Mouse (Mus musculus) megakaryocyte progenitor cell, adult 5-6 weeks (primary cell): ENCODE results near the gene Phospho1. TPM values are rescaled to one million over a fixed set of nuclear protein-coding genes. Genes with fewer than 3 reads are reported as not detected.

Experiments used
- ATAC-seq: replicated peaks from 2 replicates; pipeline ENCODE4 v1.8.0; 2016; ENCODE audit warnings: mild to moderate bottlenecking, moderate TSS enrichment, inconsistent platforms; ENCODE audit not compliant: poor library complexity
- total RNA-seq, 2 experiments: library from RNA; stranded (forward) in 1 of 2; stranded (reverse) in 1 of 2; fragments of 157-497, 149-512 nt in 1 of 2; fragments of 200-1000 nt in 1 of 2; gene quantifications; 2 replicates each; pipeline versions ENCODE4 v1.2.3 to v1.2.4; 2015 to 2017

Gene Phospho1
- total RNA-seq, 2 experiments from 2014 or later, result 0.47 to 0.62 TPM

DNA sequence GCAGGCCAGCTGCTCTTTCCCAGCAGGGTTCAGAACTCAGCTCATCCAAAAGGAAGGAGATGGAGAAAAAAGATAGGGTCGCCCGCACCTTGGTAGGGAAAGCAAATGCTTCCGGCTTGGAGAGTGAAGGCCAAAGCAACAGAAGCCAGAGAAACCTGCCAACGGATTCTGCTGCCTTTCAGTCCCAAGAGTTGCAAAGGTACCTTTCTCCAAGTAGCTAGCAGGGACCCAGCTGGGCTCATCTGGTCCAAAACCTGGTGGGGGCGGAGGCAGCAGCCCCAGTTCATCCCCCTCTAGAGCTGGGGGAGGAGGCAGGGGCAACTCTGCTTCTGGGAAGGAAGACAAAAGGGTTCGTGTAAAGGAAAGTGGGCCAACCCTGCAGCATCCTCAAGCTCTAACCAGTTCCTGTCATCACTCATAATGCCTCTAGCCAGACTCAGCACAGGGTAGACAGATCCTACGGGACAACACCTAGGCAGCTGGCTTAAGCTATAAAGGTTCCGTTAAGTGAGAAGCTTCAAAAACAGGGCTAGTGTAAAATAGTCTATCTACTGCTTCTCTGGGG is 8.8 kb downstream of the Phospho1 start:
- no peak for ATAC-seq

DNA sequence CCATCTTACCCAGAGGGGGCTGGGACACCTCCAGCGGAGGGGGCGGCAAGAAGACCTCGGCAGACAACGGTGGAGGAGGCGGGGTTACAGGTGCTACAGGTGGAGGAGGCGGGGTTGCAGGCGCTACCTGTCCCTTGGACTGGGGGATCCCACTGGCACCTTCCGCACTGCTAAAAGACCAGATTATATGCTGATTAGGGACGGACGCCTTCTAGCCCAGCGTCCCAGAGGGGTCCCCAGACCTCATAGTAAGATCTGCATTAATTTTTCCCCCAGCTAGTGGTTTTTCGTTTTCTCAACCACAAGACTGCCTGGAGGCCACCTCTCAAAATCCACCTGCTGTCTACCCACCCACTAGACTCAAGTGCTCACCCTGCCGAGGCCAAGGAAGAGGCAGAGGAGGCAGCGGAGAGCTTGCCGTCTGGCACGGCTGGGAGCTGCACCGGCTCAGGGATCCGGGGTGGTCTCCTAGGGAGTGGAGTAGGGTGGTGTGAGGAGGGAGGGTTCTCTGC is 9.4 kb downstream of the Phospho1 start:
- no peak for ATAC-seq

DNA sequence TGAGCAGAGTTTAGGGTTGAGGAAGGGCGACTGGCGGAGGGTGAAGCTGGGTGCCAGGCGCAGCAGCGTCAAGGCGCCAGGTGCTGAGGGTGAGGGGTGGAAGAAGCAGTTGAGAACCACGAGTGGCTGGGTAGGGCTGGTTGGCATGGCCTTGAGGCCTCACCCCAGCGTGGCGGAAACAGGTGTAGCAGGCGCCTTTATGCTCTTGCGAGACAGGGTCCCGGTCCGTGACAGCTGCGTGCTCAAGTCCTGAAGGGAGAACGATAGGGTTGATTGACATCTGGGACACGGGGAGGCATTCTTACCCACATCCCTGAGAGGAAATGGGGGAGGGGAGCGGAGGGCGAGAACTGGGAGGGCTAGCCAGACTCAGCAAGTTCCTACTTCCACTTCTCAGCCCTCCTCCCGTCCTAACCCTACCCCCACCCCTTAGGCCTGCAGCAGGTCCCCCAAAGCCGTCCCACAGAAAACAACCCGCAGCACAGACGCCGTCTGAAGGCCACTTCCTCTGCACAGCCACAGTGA is 9.9 kb downstream of the Phospho1 start:
- ATAC-seq, result peak; percentile 58

DNA sequence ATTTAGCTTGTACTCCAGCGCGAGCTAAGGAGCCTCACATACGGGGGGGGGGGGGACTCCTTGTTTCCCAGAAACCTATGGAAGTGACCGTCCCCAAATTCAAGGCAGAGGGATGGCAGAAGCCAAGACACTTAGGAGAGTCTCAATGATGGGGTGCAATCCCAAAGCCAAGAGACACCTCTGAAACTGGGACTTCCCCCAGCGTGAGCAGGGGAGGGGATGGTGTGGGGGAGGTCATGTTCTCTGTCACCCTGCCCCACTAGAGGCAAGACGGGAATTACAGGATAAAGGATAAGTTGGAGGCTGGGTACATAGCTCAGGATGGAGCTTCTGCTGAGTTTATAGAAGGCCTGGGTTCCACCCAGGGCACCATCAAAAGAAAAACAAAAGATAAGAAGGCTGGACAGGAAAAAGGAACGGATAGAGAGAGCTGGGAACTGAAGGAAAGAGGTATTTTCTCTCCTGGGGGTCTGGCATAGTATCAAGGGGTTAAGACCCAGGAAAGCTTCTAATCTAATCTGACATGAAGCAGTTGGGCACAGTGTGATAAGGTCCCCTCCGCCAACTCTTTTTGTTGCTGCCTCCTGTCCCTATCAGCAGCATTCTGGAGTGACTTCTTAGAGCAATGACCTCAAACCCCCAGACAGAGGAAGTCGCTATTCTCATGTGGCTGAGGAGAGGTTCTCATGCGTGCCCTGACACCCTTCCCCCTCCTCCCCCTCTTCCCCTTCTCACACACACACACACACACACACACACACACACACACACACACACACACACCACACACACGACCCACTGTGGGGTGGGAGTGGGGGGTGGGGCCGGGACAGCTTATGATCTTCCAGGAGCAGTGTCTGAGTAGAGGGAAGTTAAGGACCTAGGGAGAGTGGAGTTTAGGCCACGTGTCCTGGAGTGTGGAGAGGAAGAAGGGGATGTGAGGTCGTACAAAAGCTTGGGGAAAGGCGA is 10.7 kb downstream of the Phospho1 start:
- ATAC-seq, result peak; percentile 51

DNA sequence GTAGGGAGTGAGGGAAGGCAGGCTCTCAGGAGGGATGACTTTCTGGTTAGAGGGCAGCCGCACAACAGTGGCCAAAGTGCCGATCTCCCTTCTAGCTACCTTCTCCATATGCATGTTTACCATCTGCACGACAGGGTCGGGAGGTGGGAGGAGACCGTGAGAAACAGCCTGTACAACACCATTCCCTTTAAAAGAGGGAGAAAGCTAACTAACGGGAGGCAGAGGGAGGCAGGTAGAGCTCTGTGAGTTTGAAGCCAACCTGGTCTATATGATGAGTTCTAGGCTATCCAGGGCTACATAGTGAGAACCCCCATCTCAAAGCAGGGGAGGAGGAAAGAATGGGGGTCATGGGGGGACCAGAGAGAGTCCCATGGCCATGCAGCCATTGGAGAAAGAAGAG is 11.5 kb downstream of the Phospho1 start:
- ATAC-seq, result no peak

DNA sequence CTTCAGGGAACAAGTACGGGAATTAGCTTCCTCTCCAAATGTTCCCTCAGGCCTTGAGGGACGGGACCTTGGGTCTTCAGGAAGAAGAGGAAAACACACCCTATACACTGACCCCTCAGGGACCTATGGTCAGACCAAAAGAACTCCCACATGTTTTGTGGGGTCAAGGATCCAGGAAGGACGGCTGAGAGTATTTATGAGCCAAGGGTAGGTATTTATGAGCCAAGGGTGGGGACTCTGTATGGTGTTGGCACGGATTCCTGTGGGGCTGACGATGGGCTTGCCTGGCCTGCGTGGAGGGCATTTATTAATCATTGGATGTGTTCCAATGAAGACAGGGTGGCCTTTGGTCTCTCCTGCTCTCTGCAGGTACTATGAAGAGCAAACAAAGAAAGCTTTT is 12.1 kb downstream of the Phospho1 start:
- no peak for ATAC-seq

GRCm38 (mm10) chr11:95837059-95837458 is 12.8 kb downstream of the Phospho1 start, which contains the start of gene Gngt2:
Gngt2 (plus strand) TSS chr11:95837216.
- ATAC-seq, result no peak

GRCm38 (mm10) chr11:95838598-95838997 is 14.3 kb downstream of the Phospho1 start:
- ATAC-seq, result no peak

- ATAC-seq, result no peak
Observed at GRCm38 (mm10) chr11:95838999-95839868, 14.9 kb downstream of the Phospho1 start.

DNA sequence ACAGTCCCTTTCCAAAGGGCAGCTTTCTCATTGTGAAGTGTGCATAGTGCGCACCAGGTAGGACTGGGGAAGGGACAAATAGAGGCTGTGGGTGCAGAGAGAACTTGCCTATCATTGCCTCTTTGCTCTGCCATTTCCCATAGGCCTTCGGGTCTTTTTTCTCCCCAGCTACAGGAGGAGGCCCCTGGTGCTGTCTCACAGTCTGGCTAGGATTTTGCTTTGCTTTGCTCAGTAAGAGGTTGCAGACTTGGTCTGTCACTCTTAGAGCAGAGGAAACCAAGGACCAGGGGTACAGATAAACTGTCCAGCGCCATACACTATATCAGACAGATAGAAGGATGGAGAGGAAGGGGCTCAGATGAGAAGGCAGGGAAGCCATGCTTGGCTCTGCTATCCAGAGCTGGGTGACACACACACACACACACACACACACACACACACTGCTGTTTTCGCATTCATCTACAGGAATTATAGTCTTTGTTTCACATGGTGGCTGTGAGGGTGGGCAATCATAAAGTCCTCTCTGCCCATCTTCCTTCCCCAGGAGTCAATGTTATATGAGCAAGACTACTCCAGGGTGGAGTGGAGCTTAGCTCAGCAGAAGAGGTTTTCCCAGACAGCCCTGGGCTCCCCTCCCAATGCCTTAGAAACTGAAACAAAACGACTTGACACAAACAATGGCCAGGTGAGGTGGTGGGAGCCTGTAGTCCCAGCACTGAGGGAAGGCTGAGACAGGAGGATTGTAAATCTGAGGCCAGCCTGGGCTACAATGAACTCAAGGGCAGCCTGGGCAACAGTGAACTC is 16.6 kb downstream of the Phospho1 start:
- no peak for ATAC-seq

DNA sequence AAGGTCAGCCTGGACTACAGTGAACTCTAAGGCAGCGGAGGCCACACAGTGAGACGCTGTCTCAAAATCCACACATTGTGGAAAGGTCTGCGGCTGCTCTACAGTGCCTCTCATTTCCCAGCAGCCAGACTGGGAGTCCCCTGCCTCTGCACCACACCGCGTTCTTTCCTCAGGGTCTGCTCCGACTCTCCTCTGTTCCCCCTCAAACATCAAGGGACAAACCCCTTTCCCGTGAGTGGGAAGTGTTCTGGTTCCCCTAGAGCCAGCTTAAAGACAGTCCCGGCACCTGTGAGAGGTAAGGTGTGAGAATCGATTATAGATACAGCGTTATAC is 17.2 kb downstream of the Phospho1 start:
- no peak for ATAC-seq

- ATAC-seq, result peak; percentile 80
Observed at GRCm38 (mm10) chr11:95842074-95842681, 17.9 kb downstream of the Phospho1 start, which contains the start of gene Abi3. Abi3 (minus strand) TSS chr11:95842476.

DNA sequence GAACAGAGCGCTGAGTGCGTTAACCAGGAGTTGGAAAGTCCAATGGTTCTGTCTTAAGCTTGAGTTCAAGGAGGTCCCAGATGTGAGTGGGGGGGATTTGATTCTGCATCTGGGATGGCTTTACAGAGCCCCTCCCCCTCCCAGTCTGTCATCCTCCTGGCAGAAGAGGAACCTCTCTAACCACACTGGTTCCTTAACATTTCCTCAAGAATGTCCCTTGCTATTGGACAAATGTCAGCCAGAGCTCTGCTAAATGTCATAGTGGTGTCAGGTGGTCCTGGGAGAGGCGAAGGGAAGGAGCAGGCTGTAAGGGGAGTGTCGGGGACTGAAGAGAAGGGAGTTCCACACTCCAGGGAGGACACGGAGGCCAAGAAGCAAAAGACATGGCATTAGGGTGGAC is 18.7 kb downstream of the Phospho1 start:
- peak; percentile 52 for ATAC-seq

GRCm38 (mm10) chr11:95843421-95843950 is 19.2 kb downstream of the Phospho1 start:
- no peak for ATAC-seq

DNA sequence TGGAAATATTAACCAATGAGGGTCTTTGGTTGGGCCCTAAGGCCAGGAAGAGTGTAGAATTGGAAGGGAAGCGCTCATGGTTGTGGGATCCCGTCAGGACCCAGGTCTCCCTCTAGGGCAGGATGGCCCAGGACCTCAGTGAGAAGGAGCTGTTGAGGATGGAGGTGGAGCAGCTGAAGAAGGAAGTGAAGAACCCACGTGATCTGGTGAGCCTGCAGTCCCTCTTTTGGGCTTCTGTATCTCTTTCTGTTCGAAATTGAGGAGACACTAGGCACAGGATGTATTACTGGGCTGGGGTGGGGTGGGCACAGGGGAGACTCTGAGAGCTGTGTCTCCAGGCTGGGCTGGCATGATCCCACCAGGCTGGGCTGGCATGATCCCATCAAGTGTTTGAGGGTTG is 20.6 kb downstream of the Phospho1 start:
- ATAC-seq, result no peak

DNA sequence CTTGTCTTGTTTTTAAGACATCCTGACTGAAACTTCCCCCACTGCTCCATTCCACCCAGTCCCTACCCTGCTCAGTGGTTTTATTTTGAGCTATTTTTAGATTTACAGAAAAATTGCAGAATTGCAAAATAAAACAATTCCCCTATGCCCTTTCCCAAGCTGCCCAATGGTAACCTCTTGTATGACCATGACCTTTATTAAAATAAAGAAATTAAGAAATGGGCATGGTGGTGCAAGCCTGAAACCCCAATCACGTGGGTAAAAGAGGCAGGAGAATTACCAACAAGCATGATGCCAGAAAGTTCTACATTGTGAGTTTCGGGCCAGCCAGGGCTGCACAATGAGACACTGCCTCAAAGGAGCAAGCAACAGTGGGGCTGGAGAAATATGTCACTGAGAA is 26.6 kb downstream of the Phospho1 start:
- ATAC-seq, result peak; percentile 31; the same call in 1 of the 2 replicates

DNA sequence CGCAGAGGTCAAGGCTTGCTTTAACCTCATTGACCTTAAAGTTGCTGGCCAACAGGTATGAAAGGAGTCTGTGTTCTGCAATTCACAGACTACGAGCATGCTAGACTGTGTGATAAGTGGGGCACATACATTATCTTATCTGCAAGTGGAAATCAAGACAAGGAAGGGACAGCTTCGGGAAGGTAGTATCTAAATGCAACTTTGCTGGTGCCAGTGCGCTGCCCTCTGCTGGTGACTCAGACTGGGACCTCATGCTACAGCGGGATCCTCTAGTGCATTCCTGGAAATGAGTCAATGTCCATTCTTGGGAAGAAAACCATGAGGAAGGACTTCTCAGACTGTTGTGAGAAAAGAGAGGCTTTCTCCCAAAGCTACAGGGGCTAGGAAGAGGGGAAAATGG is 29.4 kb downstream of the Phospho1 start:
- peak; percentile 37; the same call in 1 of the 2 replicates for ATAC-seq

DNA sequence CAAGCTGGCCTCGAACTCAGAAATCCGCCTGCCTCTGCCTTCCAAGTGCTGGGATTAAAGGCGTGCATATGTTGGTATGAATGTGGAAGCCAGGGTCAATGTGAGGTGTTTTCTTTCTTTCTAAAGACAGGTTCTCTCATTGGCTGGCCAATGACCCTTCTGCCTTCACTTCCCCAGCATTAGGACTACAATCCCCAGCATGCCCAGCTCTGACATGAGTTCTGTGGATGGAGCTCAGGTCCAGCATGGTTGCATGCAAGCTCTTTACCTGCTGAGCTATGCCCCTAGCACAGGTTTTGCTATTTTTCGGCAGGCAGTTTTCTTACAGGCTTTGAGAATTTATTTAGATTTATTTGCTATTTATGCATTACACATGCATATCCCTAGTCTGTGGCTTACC is 33.0 kb downstream of the Phospho1 start:
- no peak for ATAC-seq
